Comparison of ENCODE assay signal across 17 mouse cellular contexts in the genomic region with DNA sequence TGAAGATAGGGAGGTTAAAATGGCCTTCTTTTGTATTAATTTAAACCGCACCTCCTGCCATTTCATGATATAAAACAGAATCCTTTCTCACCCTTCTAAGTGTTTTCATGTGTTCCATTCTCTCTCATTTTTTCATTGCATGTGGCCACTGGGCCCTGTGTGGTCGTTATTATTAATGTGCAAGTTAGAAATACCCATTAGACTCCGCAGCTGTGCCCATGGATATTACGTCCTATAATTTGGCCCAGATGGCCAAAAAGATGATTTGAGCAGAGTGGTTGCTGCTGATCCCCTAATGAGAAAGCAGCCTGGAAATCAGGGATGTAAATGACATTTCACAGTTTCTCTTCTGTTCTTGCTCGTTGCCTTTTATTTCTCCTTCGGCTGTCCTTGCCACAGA. TPM values are rescaled to one million over a fixed set of nuclear protein-coding genes. Genes with fewer than 3 reads are reported as not detected.
DNase-seq lines count a peak whose midpoint lies in the region; ATAC-seq lines count a peak whose summit lies in the region.
"Had no signal": no experiment of that assay in that cellular context is flagged by ENCODE, and none has a peak within 500 bp of the region (broad histone marks: within the 10 kb centered on the region; RNA-seq: fewer than 3 reads in every experiment).

No protein-coding gene starts in this region.

- no peaks in the 10 kb centered on the region for H3K9me3 ChIP-seq in hindbrain, embryonic 11.5 days (ENCODE audit: control insufficient read depth, low read length)
- no peaks in the 10 kb centered on the region for H3K9me3 ChIP-seq in hindbrain, embryonic 16.5 days (ENCODE audit: control insufficient read depth, low read length)
- no peaks in the 10 kb centered on the region for H3K9me3 ChIP-seq in embryonic facial prominence, embryonic 14.5 days (ENCODE audit: control insufficient read depth, low read length)
- no peaks in the 10 kb centered on the region for H3K9me3 ChIP-seq in hindbrain, embryonic 14.5 days (ENCODE audit: control insufficient read depth, low read length)
- H3K9me3 ChIP-seq in midbrain, embryonic 15.5 days = no peaks in the 10 kb centered on the region
- no peaks in the 10 kb centered on the region for H3K9me3 ChIP-seq in liver, embryonic 11.5 days (ENCODE audit: control insufficient read depth, low read length)
- H3K9me3 ChIP-seq: embryonic facial prominence, embryonic 15.5 days had no signal

- H3K4me3 ChIP-seq in hindbrain, embryonic 11.5 days (ENCODE audit: low read depth, low read length) = no peak overlapping the region
- H3K4me3 ChIP-seq in hindbrain, embryonic 16.5 days (ENCODE audit: low read length) = no peak overlapping the region
- no peak overlapping the region for H3K4me3 ChIP-seq in embryonic facial prominence, embryonic 14.5 days (ENCODE audit: low read depth, low read length)
- no peak overlapping the region for H3K4me3 ChIP-seq in hindbrain, embryonic 14.5 days (replicated peaks; ENCODE audit: low read length)
- H3K4me3 ChIP-seq in midbrain, embryonic 15.5 days = no peak overlapping the region
- no peak overlapping the region for H3K4me3 ChIP-seq in liver, embryonic 11.5 days (ENCODE audit: low read depth, low read length)
- H3K4me3 ChIP-seq: embryonic facial prominence, embryonic 15.5 days had no signal

- H3K27me3 ChIP-seq in hindbrain, embryonic 11.5 days (ENCODE audit: control insufficient read depth, insufficient read depth, low read length) = no peaks in the 10 kb centered on the region
- no peaks in the 10 kb centered on the region for H3K27me3 ChIP-seq in hindbrain, embryonic 16.5 days (replicated peaks; ENCODE audit: control insufficient read depth, insufficient read depth, low read length)
- H3K27me3 ChIP-seq in embryonic facial prominence, embryonic 14.5 days (replicated peaks; ENCODE audit: control insufficient read depth, insufficient read depth, low read length) = no peaks in the 10 kb centered on the region
- H3K27me3 ChIP-seq in hindbrain, embryonic 14.5 days (ENCODE audit: control insufficient read depth, insufficient read depth, low read length) = no peaks in the 10 kb centered on the region
- no peaks in the 10 kb centered on the region for H3K27me3 ChIP-seq in midbrain, embryonic 15.5 days (replicated peaks)
- no peaks in the 10 kb centered on the region for H3K27me3 ChIP-seq in liver, embryonic 11.5 days (replicated peaks; ENCODE audit: control insufficient read depth, insufficient read depth, low read length)
- H3K27me3 ChIP-seq: embryonic facial prominence, embryonic 15.5 days had no signal

- peak overlapping the region; percentile 64 for H3K27ac ChIP-seq in hindbrain, embryonic 11.5 days (ENCODE audit: low read depth, low read length)
- H3K27ac ChIP-seq in hindbrain, embryonic 16.5 days (ENCODE audit: low read depth, low read length) = no peak overlapping the region
- no peak overlapping the region for H3K27ac ChIP-seq in embryonic facial prominence, embryonic 14.5 days (replicated peaks; ENCODE audit: low read depth, low read length)
- H3K27ac ChIP-seq in hindbrain, embryonic 14.5 days = peak overlapping the region; percentile 66
- 0 out of 2 replicates have a peak overlapping the region, but pooled peaks have one; percentile 5 for H3K27ac ChIP-seq in midbrain, embryonic 15.5 days
- H3K27ac ChIP-seq in liver, embryonic 11.5 days (ENCODE audit: low read depth, low read length) = no peak overlapping the region
- H3K27ac ChIP-seq: embryonic facial prominence, embryonic 15.5 days; kidney, postnatal 0 days had no signal

- no peaks in the 10 kb centered on the region for H3K36me3 ChIP-seq in hindbrain, embryonic 11.5 days (ENCODE audit: control insufficient read depth, insufficient read depth, low read length)
- H3K36me3 ChIP-seq in hindbrain, embryonic 16.5 days (ENCODE audit: control insufficient read depth, insufficient read depth, low read length) = no peaks in the 10 kb centered on the region
- no peaks in the 10 kb centered on the region for H3K36me3 ChIP-seq in embryonic facial prominence, embryonic 14.5 days (ENCODE audit: control insufficient read depth, insufficient read depth, low read length)
- H3K36me3 ChIP-seq in hindbrain, embryonic 14.5 days (replicated peaks; ENCODE audit: control insufficient read depth, insufficient read depth) = no peaks in the 10 kb centered on the region
- no peaks in the 10 kb centered on the region for H3K36me3 ChIP-seq in midbrain, embryonic 15.5 days (replicated peaks)
- no peaks in the 10 kb centered on the region for H3K36me3 ChIP-seq in liver, embryonic 11.5 days (ENCODE audit: control insufficient read depth, insufficient read depth, low read length)
- H3K36me3 ChIP-seq: embryonic facial prominence, embryonic 15.5 days had no signal

- no peak overlapping the region for H3K9ac ChIP-seq in hindbrain, embryonic 11.5 days (ENCODE audit: low read depth, low read length)
- no peak overlapping the region for H3K9ac ChIP-seq in hindbrain, embryonic 16.5 days (ENCODE audit: low read depth, low read length)
- H3K9ac ChIP-seq in embryonic facial prominence, embryonic 14.5 days (ENCODE audit: low read depth, low read length) = no peak overlapping the region
- no peak overlapping the region for H3K9ac ChIP-seq in hindbrain, embryonic 14.5 days
- H3K9ac ChIP-seq in midbrain, embryonic 15.5 days = no peak overlapping the region
- no peak overlapping the region for H3K9ac ChIP-seq in liver, embryonic 11.5 days (ENCODE audit: low read depth, low read length)
- H3K9ac ChIP-seq: embryonic facial prominence, embryonic 15.5 days had no signal

- 59% methylated on average over 6 of the region's 6 CpGs for WGBS in hindbrain, embryonic 11.5 days
- 36% methylated on average over 6 of the region's 6 CpGs for WGBS in hindbrain, embryonic 16.5 days
- 40% methylated on average over 6 of the region's 6 CpGs for WGBS in embryonic facial prominence, embryonic 14.5 days
- WGBS in hindbrain, embryonic 14.5 days = 42% methylated on average over 6 of the region's 6 CpGs
- whole genome bisulfite sequencing in midbrain, embryonic 15.5 days = 56% methylated on average over 6 of the region's 6 CpGs
- WGBS in liver, embryonic 11.5 days = 83% methylated on average over 6 of the region's 6 CpGs

- H3K4me1 ChIP-seq in hindbrain, embryonic 11.5 days (replicated peaks; ENCODE audit: control insufficient read depth, insufficient read depth, low read length) = no peaks in the 10 kb centered on the region
- H3K4me1 ChIP-seq in hindbrain, embryonic 16.5 days (ENCODE audit: control insufficient read depth, insufficient read depth, low read depth, low read length) = peaks cover 3% of the 10 kb centered on the region; the same call in 1 of the 2 replicates
- no peaks in the 10 kb centered on the region for H3K4me1 ChIP-seq in embryonic facial prominence, embryonic 14.5 days (ENCODE audit: control insufficient read depth, insufficient read depth, low read length)
- peaks cover 8% of the 10 kb centered on the region; the same call in 1 of the 2 replicates for H3K4me1 ChIP-seq in hindbrain, embryonic 14.5 days (replicated peaks; ENCODE audit: control insufficient read depth, insufficient read depth, low read length)
- H3K4me1 ChIP-seq in midbrain, embryonic 15.5 days = peaks cover 6% of the 10 kb centered on the region; the same call in 1 of the 2 replicates
- no peaks in the 10 kb centered on the region for H3K4me1 ChIP-seq in liver, embryonic 11.5 days (replicated peaks; ENCODE audit: control insufficient read depth, insufficient read depth, low read length)
- H3K4me1 ChIP-seq: embryonic facial prominence, embryonic 15.5 days had no signal

- ATAC-seq in hindbrain, embryonic 11.5 days (ENCODE audit: low FRiP score) = peak; percentile 51
- no peak; the same call in 1 of the 2 replicates for ATAC-seq in hindbrain, embryonic 16.5 days
- no peak for ATAC-seq in embryonic facial prominence, embryonic 14.5 days (ENCODE audit: low read depth)
- peak; percentile 52; the same call in 1 of the 2 replicates for ATAC-seq in hindbrain, embryonic 14.5 days (ENCODE audit: low FRiP score)
- no peak; the same call in 1 of the 2 replicates for ATAC-seq in midbrain, embryonic 15.5 days (replicated peaks)
- ATAC-seq in liver, embryonic 11.5 days (replicated peaks; ENCODE audit: low FRiP score) = no peak

- no peak overlapping the region for H3K4me2 ChIP-seq in hindbrain, embryonic 11.5 days (replicated peaks; ENCODE audit: low read depth, low read length)
- H3K4me2 ChIP-seq in hindbrain, embryonic 16.5 days (ENCODE audit: low read length) = no peak overlapping the region
- no peak overlapping the region for H3K4me2 ChIP-seq in embryonic facial prominence, embryonic 14.5 days (ENCODE audit: low read depth, low read length)
- H3K4me2 ChIP-seq in hindbrain, embryonic 14.5 days (replicated peaks) = no peak overlapping the region
- no peak overlapping the region for H3K4me2 ChIP-seq in midbrain, embryonic 15.5 days
- no peak overlapping the region for H3K4me2 ChIP-seq in liver, embryonic 11.5 days
- H3K4me2 ChIP-seq: embryonic facial prominence, embryonic 15.5 days had no signal

- DNase-seq in hindbrain, embryonic 11.5 days (ENCODE audit: low spot score) = peak; percentile 16
- peak; percentile 36 for DNase-seq in embryonic facial prominence, embryonic 14.5 days (ENCODE audit: low spot score)
- peak; percentile 41 for DNase-seq in hindbrain, embryonic 14.5 days (ENCODE audit: low spot score)
- DNase-seq in liver, embryonic 11.5 days (ENCODE audit: low spot score) = no peak
- no peak for DNase-seq in layer of hippocampus, adult 18-20 months (ENCODE audit: low spot score in 2 of 2)
- no peak for DNase-seq in layer of hippocampus, postnatal 25 days (ENCODE audit: extremely low spot score in 1 of 2, low spot score in 1 of 2)
- DNase-seq: cerebellum, postnatal 10 days; heart, adult 11 months; heart, postnatal 4 days; kidney, adult 11 months; lung, adult 2 months; lung, postnatal 4 days; thymus, adult 18-20 months had no signal

RNA-seq across cellular contexts. Expression of a gene that starts 12.4 kb away (rescaled TPM):
- polyA plus RNA-seq in hindbrain, embryonic 11.5 days (2014; fragmentation: Nextera tagmentation; extraction: Ambion mirVana) = 8.2 and 10.6 TPM in 2 replicates
- 37.1 and 38.5 TPM in 2 replicates for polyA plus RNA-seq in hindbrain, embryonic 16.5 days (2015; fragmentation: Nextera tagmentation; extraction: Ambion mirVana)
- 2.8 TPM in 2 replicates for polyA plus RNA-seq in embryonic facial prominence, embryonic 14.5 days (2014; fragmentation: Nextera tagmentation; extraction: Ambion mirVana)
- polyA plus RNA-seq in hindbrain, embryonic 14.5 days (2014; fragmentation: Nextera tagmentation; extraction: Ambion mirVana) = 29.8 and 31.2 TPM in 2 replicates
- polyA plus RNA-seq in midbrain, embryonic 15.5 days (2015; fragmentation: Nextera tagmentation; extraction: Ambion mirVana) = 32.6 and 34.3 TPM in 2 replicates
- polyA plus RNA-seq in liver, embryonic 11.5 days (2014; fragmentation: Nextera tagmentation; extraction: Ambion mirVana) = 0.34 and 0.51 TPM in 2 replicates
- total RNA-seq in layer of hippocampus, adult 18-20 months (2021) = 10 to 100 TPM; 15.5 to 16.2 TPM
- total RNA-seq in layer of hippocampus, postnatal 25 days (2021) = 10 to 100 TPM; 14.7 to 18.1 TPM

RNA-seq across cellular contexts. Expression of a gene that starts 59.3 kb away (rescaled TPM):
- 67.0 and 68.2 TPM in 2 replicates for polyA plus RNA-seq in hindbrain, embryonic 11.5 days (2014; fragmentation: Nextera tagmentation; extraction: Ambion mirVana)
- polyA plus RNA-seq in hindbrain, embryonic 16.5 days (2015; fragmentation: Nextera tagmentation; extraction: Ambion mirVana) = 60.0 and 65.2 TPM in 2 replicates
- polyA plus RNA-seq in embryonic facial prominence, embryonic 14.5 days (2014; fragmentation: Nextera tagmentation; extraction: Ambion mirVana) = 41.9 and 51.9 TPM in 2 replicates
- polyA plus RNA-seq in hindbrain, embryonic 14.5 days (2014; fragmentation: Nextera tagmentation; extraction: Ambion mirVana) = 74.2 and 78.9 TPM in 2 replicates
- polyA plus RNA-seq in midbrain, embryonic 15.5 days (2015; fragmentation: Nextera tagmentation; extraction: Ambion mirVana) = 54.0 and 58.6 TPM in 2 replicates
- polyA plus RNA-seq in liver, embryonic 11.5 days (2014; fragmentation: Nextera tagmentation; extraction: Ambion mirVana) = 82.6 and 83.9 TPM in 2 replicates
- 10 to 100 TPM; 40.3 to 42.4 TPM for total RNA-seq in layer of hippocampus, adult 18-20 months (2021)
- 10 to 100 TPM; 32.7 to 37.3 TPM for total RNA-seq in layer of hippocampus, postnatal 25 days (2021)

Comparison
In these comparisons a context has a peak if more than half of its experiments do, and no peak if none do; other contexts are left out.
1. ATAC-seq: peak in hindbrain, embryonic 11.5 days (single experiment) and hindbrain, embryonic 14.5 days (single experiment); none in hindbrain, embryonic 16.5 days (single experiment), embryonic facial prominence, embryonic 14.5 days (single experiment), midbrain, embryonic 15.5 days (single experiment) and liver, embryonic 11.5 days (single experiment).
2. H3K27ac ChIP-seq: peak in hindbrain, embryonic 11.5 days (single experiment), hindbrain, embryonic 14.5 days (single experiment) and midbrain, embryonic 15.5 days (single experiment); none in hindbrain, embryonic 16.5 days (single experiment), embryonic facial prominence, embryonic 14.5 days (single experiment) and liver, embryonic 11.5 days (single experiment).
3. DNase-seq: peak in hindbrain, embryonic 11.5 days (single experiment), embryonic facial prominence, embryonic 14.5 days (single experiment) and hindbrain, embryonic 14.5 days (single experiment); none in liver, embryonic 11.5 days (single experiment), layer of hippocampus, adult 18-20 months (0 of 2) and layer of hippocampus, postnatal 25 days (0 of 2).